Mouse (Mus musculus): ENCODE measurements at regions not wholly inside any gene's neighbourhood (a gene's known extent, or its start where the extent isn't known, plus 50 kb on each side); places are given as distances from the start of the nearest gene placed in this dataset.

DNA sequence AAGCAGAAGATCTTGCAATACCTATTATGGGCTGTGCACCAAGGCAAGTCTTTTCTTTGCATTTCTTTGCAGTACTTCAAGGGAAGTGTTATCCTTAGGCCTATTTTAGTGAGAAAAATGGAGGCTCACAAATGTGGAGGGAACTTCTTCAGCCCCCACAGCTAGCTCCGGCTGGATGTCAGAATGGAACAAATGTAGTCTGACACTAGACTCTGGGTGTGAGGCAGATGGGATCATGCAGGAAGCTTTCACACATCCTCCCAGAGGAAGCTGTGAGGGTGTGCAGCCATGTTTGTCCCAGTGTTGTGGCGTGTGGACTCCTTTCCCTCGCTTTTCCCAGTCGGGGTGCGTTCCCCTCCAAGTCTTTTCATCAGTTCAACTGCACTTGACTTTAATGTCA lies 268.0 kb downstream of the Gm11011 start:
- Histone ChIP-seq H3K4me3 (ENCODE audit: low read depth, low read length) (no peak overlapping the region), H3K27ac (ENCODE audit: low read length) (no peak overlapping the region), H3K4me1 (ENCODE audit: control insufficient read depth, insufficient read depth, low read length) (no peaks in the 10 kb centered on the region; the same call in 1 of the 2 replicates), H3K9me3 (replicated peaks; ENCODE audit: control insufficient read depth, low read length, poor library complexity, severe bottlenecking) (no peaks in the 10 kb centered on the region), H3K4me2 (ENCODE audit: low read length) (no peak overlapping the region), H3K36me3 (ENCODE audit: control insufficient read depth, insufficient read depth, low read length) (no peaks in the 10 kb centered on the region), H3K27me3 (ENCODE audit: control insufficient read depth, insufficient read depth, low read depth, low read length) (no peaks in the 10 kb centered on the region), H3K9ac (ENCODE audit: low read depth, low read length) (no peak overlapping the region)
- 89% methylated on average over 5 of the region's 5 CpGs for WGBS
- no peak for ATAC-seq

DNA sequence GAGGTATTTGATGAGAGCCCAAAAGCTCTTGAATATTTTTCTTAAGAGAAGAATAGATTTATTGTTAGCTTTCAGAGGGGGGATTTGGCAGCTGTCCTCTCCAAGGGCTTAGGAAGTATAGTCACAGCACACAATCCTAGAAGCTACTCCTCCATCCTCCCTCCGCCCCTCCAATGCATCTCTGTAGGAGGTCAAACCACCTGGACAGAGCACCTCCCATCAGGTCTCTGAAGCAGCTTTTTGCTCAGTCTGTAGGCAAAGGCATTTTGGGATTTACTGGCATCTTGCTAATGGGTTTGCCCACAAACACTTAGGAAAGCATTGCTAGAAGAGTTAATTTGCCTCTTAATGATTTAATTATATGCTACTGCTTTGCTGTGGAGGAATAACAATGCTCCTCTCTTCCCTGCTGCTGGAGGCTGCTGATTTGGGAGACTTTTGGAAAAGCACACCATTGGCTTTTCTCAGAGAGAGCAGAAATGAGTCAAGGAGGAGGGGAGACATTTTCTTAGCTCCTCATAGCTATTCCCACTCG lies 273.1 kb downstream of the Gm11011 start:
- Histone ChIP-seq H3K9ac (ENCODE audit: low read depth, low read length) (no peak overlapping the region), H3K36me3 (ENCODE audit: control insufficient read depth, insufficient read depth, low read length) (no peaks in the 10 kb centered on the region), H3K9me3 (replicated peaks; ENCODE audit: control insufficient read depth, low read length, poor library complexity, severe bottlenecking) (no peaks in the 10 kb centered on the region), H3K4me3 (ENCODE audit: low read depth, low read length) (no peak overlapping the region), H3K27me3 (ENCODE audit: control insufficient read depth, insufficient read depth, low read depth, low read length) (no peaks in the 10 kb centered on the region), H3K27ac (ENCODE audit: low read length) (no peak overlapping the region), H3K4me1 (ENCODE audit: control insufficient read depth, insufficient read depth, low read length) (peaks cover 10% of the 10 kb centered on the region), H3K4me2 (ENCODE audit: low read length) (no peak overlapping the region)
- 36% methylated on average over 2 of the region's 2 CpGs for WGBS
- no peak for ATAC-seq

DNA sequence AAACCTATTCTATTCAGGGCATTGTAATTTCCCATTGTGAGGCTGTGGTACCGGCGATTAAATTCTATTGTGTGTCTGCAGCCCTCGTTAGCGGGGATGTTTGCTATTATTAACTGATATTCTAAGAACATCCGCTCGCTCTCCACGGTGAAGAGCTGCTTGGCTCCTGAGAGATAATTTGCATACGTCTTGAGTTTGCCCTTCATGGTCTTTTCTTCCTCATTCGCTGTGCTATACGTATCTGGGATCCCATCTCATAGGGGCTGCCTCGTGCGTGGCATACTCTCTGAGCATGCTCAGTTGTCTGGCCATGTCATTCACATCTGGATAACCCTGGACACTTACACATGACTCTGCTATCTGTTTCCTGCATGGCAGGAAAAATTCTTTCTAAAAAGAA lies 275.7 kb downstream of the Gm11011 start:
- peak overlapping the region; percentile 49 for H3K27ac ChIP-seq (ENCODE audit: low read length)
- ATAC-seq: peak; percentile 45
- H3K36me3 ChIP-seq (ENCODE audit: control insufficient read depth, insufficient read depth, low read length): no peaks in the 10 kb centered on the region
- no peak overlapping the region for H3K4me3 ChIP-seq (ENCODE audit: low read depth, low read length)
- H3K4me1 ChIP-seq (ENCODE audit: control insufficient read depth, insufficient read depth, low read length): peaks cover 10% of the 10 kb centered on the region
- WGBS: 22% methylated on average over 12 of the region's 12 CpGs
- no peaks in the 10 kb centered on the region for H3K27me3 ChIP-seq (ENCODE audit: control insufficient read depth, insufficient read depth, low read depth, low read length)
- H3K9me3 ChIP-seq (replicated peaks; ENCODE audit: control insufficient read depth, low read length, poor library complexity, severe bottlenecking): no peaks in the 10 kb centered on the region
- no peak overlapping the region for H3K4me2 ChIP-seq (ENCODE audit: low read length)
- H3K9ac ChIP-seq (ENCODE audit: low read depth, low read length): peak overlapping the region; percentile 30; the same call in 1 of the 2 replicates

DNA sequence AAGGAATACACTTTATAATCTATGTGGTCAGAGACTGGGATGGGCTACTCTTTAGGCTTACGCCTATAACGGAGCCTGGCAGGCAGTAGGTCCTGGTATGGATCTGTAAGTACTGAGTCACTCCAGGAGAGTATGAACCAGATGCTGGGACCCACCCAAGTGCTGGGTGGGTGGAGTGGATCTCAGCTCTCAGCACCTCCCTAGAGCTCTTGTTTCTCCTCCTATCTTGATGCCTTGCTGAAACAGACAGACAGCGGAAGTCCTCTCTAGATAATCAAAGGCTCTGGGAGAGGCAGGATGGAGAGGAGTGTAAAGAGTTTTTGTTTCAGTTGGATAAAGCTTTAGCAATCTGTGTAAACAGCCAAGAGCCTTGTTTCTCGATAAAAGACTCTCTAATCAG lies 276.2 kb downstream of the Gm11011 start:
- no peak for ATAC-seq
- no peak overlapping the region for H3K9ac ChIP-seq (ENCODE audit: low read depth, low read length)
- no peaks in the 10 kb centered on the region for H3K9me3 ChIP-seq (replicated peaks; ENCODE audit: control insufficient read depth, low read length, poor library complexity, severe bottlenecking)
- WGBS: 49% methylated on average over 4 of the region's 4 CpGs
- H3K27me3 ChIP-seq (ENCODE audit: control insufficient read depth, insufficient read depth, low read depth, low read length): no peaks in the 10 kb centered on the region
- peak overlapping the region; percentile 65; the same call in 1 of the 2 replicates for H3K27ac ChIP-seq (ENCODE audit: low read length)
- H3K4me3 ChIP-seq (ENCODE audit: low read depth, low read length): no peak overlapping the region
- H3K4me2 ChIP-seq (ENCODE audit: low read length): no peak overlapping the region
- H3K4me1 ChIP-seq (ENCODE audit: control insufficient read depth, insufficient read depth, low read length): peaks cover 10% of the 10 kb centered on the region
- H3K36me3 ChIP-seq (ENCODE audit: control insufficient read depth, insufficient read depth, low read length): no peaks in the 10 kb centered on the region

DNA sequence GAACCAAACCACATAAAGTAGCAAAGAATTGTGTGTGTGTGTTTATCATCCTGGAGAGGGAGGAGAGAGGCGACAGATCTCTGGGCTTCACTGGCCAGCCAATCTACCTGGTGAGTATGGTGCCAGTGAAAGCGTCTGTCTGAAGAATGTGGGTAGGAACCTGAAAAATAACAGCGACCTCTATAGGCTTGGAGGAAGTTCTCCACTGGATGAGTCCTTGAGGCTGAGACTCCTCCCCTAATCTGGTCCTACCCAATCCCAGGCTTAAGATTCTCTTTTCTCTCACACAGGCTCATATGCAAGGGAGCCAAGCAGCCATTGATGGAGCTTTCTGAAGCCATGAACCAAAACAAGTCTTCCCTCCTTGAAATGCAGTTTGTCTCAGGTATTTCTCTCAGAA lies 283.2 kb downstream of the Gm11011 start:
- no peak for ATAC-seq
- WGBS: 85% methylated on average over 3 of the region's 3 CpGs
- Histone ChIP-seq H3K4me3 (ENCODE audit: low read depth, low read length) (no peak overlapping the region), H3K4me1 (ENCODE audit: control insufficient read depth, insufficient read depth, low read length) (peaks cover 9% of the 10 kb centered on the region), H3K27me3 (ENCODE audit: control insufficient read depth, insufficient read depth, low read depth, low read length) (no peaks in the 10 kb centered on the region), H3K9ac (ENCODE audit: low read depth, low read length) (no peak overlapping the region), H3K36me3 (ENCODE audit: control insufficient read depth, insufficient read depth, low read length) (no peaks in the 10 kb centered on the region), H3K9me3 (replicated peaks; ENCODE audit: control insufficient read depth, low read length, poor library complexity, severe bottlenecking) (no peaks in the 10 kb centered on the region), H3K27ac (ENCODE audit: low read length) (no peak overlapping the region), H3K4me2 (ENCODE audit: low read length) (no peak overlapping the region)

DNA sequence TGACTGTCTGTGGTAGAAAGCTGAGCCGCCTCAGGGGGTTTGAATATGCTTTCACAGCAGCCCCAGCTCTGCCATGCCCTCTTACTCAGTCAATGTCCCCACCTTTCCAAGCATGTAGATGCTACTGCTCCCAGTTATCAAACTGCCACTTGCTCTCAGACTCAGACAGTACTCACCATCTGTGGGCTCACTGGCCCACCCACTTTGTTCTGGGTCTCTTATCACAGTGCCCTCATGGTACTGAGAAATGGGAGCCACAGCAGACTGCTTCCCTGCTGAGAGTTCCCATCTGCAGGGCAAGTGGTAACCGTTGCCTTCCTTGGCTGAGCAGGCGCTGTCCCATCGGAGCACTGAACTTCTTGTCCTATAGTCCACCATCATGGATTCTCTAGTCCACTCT lies 286.6 kb downstream of the Gm11011 start:
- H3K4me3 ChIP-seq (ENCODE audit: low read depth, low read length): no peak overlapping the region
- H3K36me3 ChIP-seq (ENCODE audit: control insufficient read depth, insufficient read depth, low read length): no peaks in the 10 kb centered on the region
- WGBS: 82% methylated on average over 4 of the region's 4 CpGs
- peak; percentile 40; the same call in 1 of the 2 replicates for ATAC-seq
- H3K27me3 ChIP-seq (ENCODE audit: control insufficient read depth, insufficient read depth, low read depth, low read length): no peaks in the 10 kb centered on the region
- no peak overlapping the region for H3K4me2 ChIP-seq (ENCODE audit: low read length)
- H3K27ac ChIP-seq (ENCODE audit: low read length): peak overlapping the region; percentile 78
- H3K4me1 ChIP-seq (ENCODE audit: control insufficient read depth, insufficient read depth, low read length): peaks cover 23% of the 10 kb centered on the region
- peak overlapping the region; percentile 16; the same call in 1 of the 2 replicates for H3K9ac ChIP-seq (ENCODE audit: low read depth, low read length)
- H3K9me3 ChIP-seq (replicated peaks; ENCODE audit: control insufficient read depth, low read length, poor library complexity, severe bottlenecking): no peaks in the 10 kb centered on the region

DNA sequence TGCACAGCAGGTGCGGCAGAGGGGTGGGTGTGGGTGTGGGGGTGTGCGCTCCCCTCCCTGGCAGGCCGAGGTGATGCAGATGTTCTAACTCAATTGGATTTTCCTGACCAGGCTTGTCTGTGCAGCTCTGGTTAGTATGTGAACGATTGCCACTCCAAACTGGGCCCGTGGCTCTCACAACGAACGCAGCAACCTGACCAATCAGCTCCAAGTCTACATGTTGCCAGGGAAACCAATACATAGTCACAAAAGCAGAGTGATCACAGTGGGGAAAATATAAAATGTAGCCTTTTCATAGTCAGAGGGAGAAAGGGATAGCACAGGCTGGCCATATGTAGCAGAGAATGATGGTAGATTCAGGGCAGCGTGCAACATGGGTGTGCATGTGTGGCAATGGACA lies 287.1 kb downstream of the Gm11011 start:
- no peak overlapping the region for H3K4me3 ChIP-seq (ENCODE audit: low read depth, low read length)
- H3K9me3 ChIP-seq (replicated peaks; ENCODE audit: control insufficient read depth, low read length, poor library complexity, severe bottlenecking): no peaks in the 10 kb centered on the region
- H3K27ac ChIP-seq (ENCODE audit: low read length): peak overlapping the region; percentile 84
- ATAC-seq: peak; percentile 86
- H3K4me1 ChIP-seq (ENCODE audit: control insufficient read depth, insufficient read depth, low read length): peaks cover 23% of the 10 kb centered on the region
- H3K36me3 ChIP-seq (ENCODE audit: control insufficient read depth, insufficient read depth, low read length): no peaks in the 10 kb centered on the region
- 51% methylated on average over 8 of the region's 8 CpGs for WGBS
- H3K9ac ChIP-seq (ENCODE audit: low read depth, low read length): no peak overlapping the region
- H3K4me2 ChIP-seq (ENCODE audit: low read length): no peak overlapping the region
- no peaks in the 10 kb centered on the region for H3K27me3 ChIP-seq (ENCODE audit: control insufficient read depth, insufficient read depth, low read depth, low read length)

DNA sequence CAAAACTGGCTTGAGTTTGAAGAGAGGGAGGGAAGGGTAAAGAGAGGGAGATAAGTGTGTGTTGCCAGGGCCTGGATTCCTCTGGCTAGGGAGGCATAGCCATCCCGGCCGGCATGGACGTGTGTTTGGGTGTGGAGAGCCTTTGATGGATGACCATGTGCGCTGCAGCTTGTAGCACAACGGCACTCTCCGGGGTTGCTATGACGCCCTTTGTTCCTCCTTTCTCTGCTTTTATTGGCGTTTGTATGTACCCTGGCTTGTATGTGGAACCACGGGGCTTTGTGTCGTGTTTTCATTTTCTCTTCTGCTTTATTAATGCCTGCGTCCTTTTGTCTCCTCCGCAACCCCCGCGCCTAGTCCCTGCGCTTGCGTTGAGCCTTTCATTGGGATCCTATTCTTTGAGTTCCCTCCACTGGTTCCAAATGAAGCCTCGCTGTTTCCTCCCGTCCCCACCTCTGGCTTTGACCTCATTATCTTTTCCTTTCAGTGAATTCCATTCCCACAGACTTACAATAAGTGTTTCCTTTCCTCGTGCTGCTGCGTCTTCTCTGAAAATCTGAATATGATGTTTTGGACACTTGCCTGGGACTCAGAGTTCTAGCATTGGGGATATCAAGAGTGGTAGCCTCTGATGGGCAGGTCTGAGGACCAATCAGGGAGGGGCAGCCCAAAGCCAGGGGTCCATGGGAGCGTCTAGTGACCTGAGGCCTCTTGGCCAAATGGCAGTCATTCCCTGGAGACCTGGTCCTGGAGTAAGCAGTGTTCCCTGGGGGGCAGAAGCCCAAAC lies 289.5 kb downstream of the Gm11011 start:
- Histone ChIP-seq H3K27me3 (ENCODE audit: control insufficient read depth, insufficient read depth, low read depth, low read length) (no peaks in the 10 kb centered on the region), H3K9me3 (replicated peaks; ENCODE audit: control insufficient read depth, low read length, poor library complexity, severe bottlenecking) (no peaks in the 10 kb centered on the region), H3K4me1 (ENCODE audit: control insufficient read depth, insufficient read depth, low read length) (peaks cover 23% of the 10 kb centered on the region), H3K36me3 (ENCODE audit: control insufficient read depth, insufficient read depth, low read length) (no peaks in the 10 kb centered on the region), H3K9ac (ENCODE audit: low read depth, low read length) (peak overlapping the region; percentile 40; the same call in 1 of the 2 replicates), H3K4me3 (ENCODE audit: low read depth, low read length) (peak overlapping the region; percentile 6; the same call in 1 of the 2 replicates), H3K27ac (ENCODE audit: low read length) (peak overlapping the region; percentile 82), H3K4me2 (ENCODE audit: low read length) (peak overlapping the region; percentile 45)
- WGBS: 6% methylated on average over 21 of the region's 21 CpGs
- ATAC-seq: peak; percentile 79

DNA sequence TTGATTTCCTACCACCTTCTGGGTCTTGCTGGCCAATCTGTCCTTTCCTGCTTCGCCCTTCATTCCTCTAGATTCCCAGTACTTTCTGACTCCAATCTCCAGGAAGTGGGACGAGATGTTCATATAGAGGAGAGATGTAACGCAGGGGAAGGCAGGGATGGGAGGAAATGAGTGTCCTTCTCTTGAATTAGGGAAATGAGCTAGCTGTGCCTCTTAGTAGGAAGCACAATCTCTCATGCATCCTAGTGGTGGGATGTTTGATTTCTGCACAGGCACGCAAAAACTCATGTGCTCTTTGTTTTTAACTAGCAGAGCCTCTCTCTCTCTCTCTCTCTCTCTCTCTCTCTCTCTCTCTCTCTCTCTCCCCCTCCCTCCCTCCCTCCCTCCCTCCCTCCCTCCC lies 290.3 kb downstream of the Gm11011 start:
- WGBS: 46% methylated on average over 4 of the region's 4 CpGs
- no peak overlapping the region for H3K4me3 ChIP-seq (ENCODE audit: low read depth, low read length)
- peak overlapping the region; percentile 48 for H3K27ac ChIP-seq (ENCODE audit: low read length)
- no peak overlapping the region for H3K4me2 ChIP-seq (ENCODE audit: low read length)
- H3K9me3 ChIP-seq (replicated peaks; ENCODE audit: control insufficient read depth, low read length, poor library complexity, severe bottlenecking): no peaks in the 10 kb centered on the region
- peaks cover 23% of the 10 kb centered on the region for H3K4me1 ChIP-seq (ENCODE audit: control insufficient read depth, insufficient read depth, low read length)
- no peak overlapping the region for H3K9ac ChIP-seq (ENCODE audit: low read depth, low read length)
- H3K27me3 ChIP-seq (ENCODE audit: control insufficient read depth, insufficient read depth, low read depth, low read length): no peaks in the 10 kb centered on the region
- no peaks in the 10 kb centered on the region for H3K36me3 ChIP-seq (ENCODE audit: control insufficient read depth, insufficient read depth, low read length)
- no peak for ATAC-seq

Measured in midbrain, embryonic 16.5 days (tissue).